ENCODE assay signal across 8 mouse cellular contexts in genomic region chr7:126928384-126929037, GRCm38 (mm10). TPM values are rescaled to one million over a fixed set of nuclear protein-coding genes. Genes with fewer than 3 reads are reported as not detected.
DNase-seq lines count a peak whose midpoint lies in the region; ATAC-seq and TF ChIP-seq lines count a peak whose summit lies in the region.

Gene Kctd13 (plus strand): TSS chr7:126928879.

- peaks cover 0 to 9% of the 10 kb centered on the region in 2 experiments; a peak in 2 of 4 replicates for H3K4me1 ChIP-seq in ES-E14 (ENCODE audit: control insufficient read depth in 2 of 2, insufficient read depth in 2 of 2, low read length in 2 of 2, poor library complexity in 1 of 2)
- H3K4me1 ChIP-seq in forebrain, embryonic 15.5 days = peaks cover 16% of the 10 kb centered on the region
- H3K4me1 ChIP-seq in lung, embryonic 15.5 days = peaks cover 11% of the 10 kb centered on the region

- peaks cover 8% of the 10 kb centered on the region; the same call in 1 of the 2 replicates for H3K36me3 ChIP-seq in ES-E14 (ENCODE audit: control insufficient read depth, insufficient read depth, low read length, poor library complexity, severe bottlenecking)
- peaks cover 10% of the 10 kb centered on the region; the same call in 1 of the 2 replicates for H3K36me3 ChIP-seq in forebrain, embryonic 15.5 days
- peaks cover 6% of the 10 kb centered on the region; the same call in 1 of the 2 replicates for H3K36me3 ChIP-seq in lung, embryonic 15.5 days

- H3K4me2 ChIP-seq in forebrain, embryonic 15.5 days (replicated peaks) = peak within 1 kb of the TSS; percentile 87
- peak within 1 kb of the TSS; percentile 94 for H3K4me2 ChIP-seq in lung, embryonic 15.5 days

- no peaks in the 10 kb centered on the region for H3K27me3 ChIP-seq in forebrain, embryonic 15.5 days
- no peaks in the 10 kb centered on the region for H3K27me3 ChIP-seq in lung, embryonic 15.5 days

- H3K27ac ChIP-seq in ES-E14 (ENCODE audit: insufficient read depth, low read depth, low read length, poor library complexity, severe bottlenecking) = no peak within 1 kb of the TSS
- peak within 1 kb of the TSS; percentile 78 for H3K27ac ChIP-seq in forebrain, embryonic 15.5 days (replicated peaks)
- peak within 1 kb of the TSS; percentile 89 for H3K27ac ChIP-seq in layer of hippocampus, adult 2 months
- H3K27ac ChIP-seq in lung, embryonic 15.5 days = peak within 1 kb of the TSS; percentile 70

- DNase-seq in ES-E14 (ENCODE audit: low read depth, low spot score) = peak; percentile 78
- peak; percentile 91 for DNase-seq in cerebellum, adult 11 months
- DNase-seq in heart, postnatal 25 days (ENCODE audit: low spot score) = peak; percentile 90
- peak; percentile 91 to 93 for DNase-seq in layer of hippocampus, adult 2 months (ENCODE audit: low spot score in 2 of 2)
- DNase-seq in ovary, adult 18-20 months (ENCODE audit: low spot score) = peak; percentile 89
- DNase-seq in thymus, postnatal 0 days (ENCODE audit: low spot score) = peak; percentile 92

- peak within 1 kb of the TSS; percentile 90 for H3K9ac ChIP-seq in ES-E14 (ENCODE audit: insufficient read depth, low read depth, low read length, poor library complexity, severe bottlenecking)
- H3K9ac ChIP-seq in forebrain, embryonic 15.5 days (replicated peaks) = peak within 1 kb of the TSS; percentile 86
- peak within 1 kb of the TSS; percentile 90 for H3K9ac ChIP-seq in lung, embryonic 15.5 days

- intact Hi-C loops in heart, postnatal 25 days (cut with DNase I) = loop anchor here (2.0 to 5.0 kb wide), 2 partner anchors 30 to 44 kb away; no protein-coding TSS in a partner anchor

- peak within 1 kb of the TSS; percentile 89 to 92 for H3K4me3 ChIP-seq in ES-E14 (ENCODE audit: insufficient read depth in 1 of 2, low read depth in 1 of 2, low read length in 2 of 2, poor library complexity in 1 of 2, severe bottlenecking in 1 of 2)
- H3K4me3 ChIP-seq in forebrain, embryonic 15.5 days = peak within 1 kb of the TSS; percentile 94
- H3K4me3 ChIP-seq in layer of hippocampus, adult 2 months = peak within 1 kb of the TSS; percentile 91
- peak within 1 kb of the TSS; percentile 93 for H3K4me3 ChIP-seq in lung, embryonic 15.5 days

- no peak for TF ChIP-seq CTCF in layer of hippocampus, adult 2 months (conservative IDR thresholded peaks at IDR 0.05)

- peak; percentile 97 for ATAC-seq in forebrain, embryonic 15.5 days (replicated peaks)
- peak; percentile 98 for ATAC-seq in lung, embryonic 15.5 days (ENCODE audit: borderline replicate concordance, extremely low read depth, low FRiP score, low TSS enrichment)

- no peaks in the 10 kb centered on the region for H3K9me3 ChIP-seq in ES-E14 (ENCODE audit: control insufficient read depth, insufficient read depth, low read depth, low read length)
- H3K9me3 ChIP-seq in forebrain, embryonic 15.5 days = no peaks in the 10 kb centered on the region
- H3K9me3 ChIP-seq in lung, embryonic 15.5 days = no peaks in the 10 kb centered on the region

- 3% methylated on average over 56 of the region's 56 CpGs for WGBS in forebrain, embryonic 15.5 days
- WGBS in lung, embryonic 15.5 days = 3% methylated on average over 55 of the region's 56 CpGs

- in situ Hi-C loops in ES-E14 (cut with MboI; ENCODE audit: low sequenced_read_pairs in 2 of 2, unreplicated experiment in 2 of 2) = no loop called here

TF ChIP-seq in ES-E14, 5 proteins besides CTCF, POLR2A, EP300 and RAD21:
- TF ChIP-seq ZNF384 (IDR thresholded peaks at IDR 0.05; ENCODE audit: low read depth, low read length) (peak; percentile 27; the same call in 1 of the 2 replicates), ZC3H11A (IDR thresholded peaks at IDR 0.05; ENCODE audit: borderline replicate concordance, low read depth, low read length) (no peak), MAFK (IDR thresholded peaks at IDR 0.05; ENCODE audit: insufficient read depth, low read depth, low read length) (no peak)

RNA-seq across cellular contexts. Expression of gene Kctd13, which starts in this region (rescaled TPM):
- 13.2 and 16.2 TPM in 2 replicates for total RNA-seq in ES-E14 (2012; rRNA removed)
- 132 and 136 TPM in 2 replicates for polyA plus RNA-seq in forebrain, embryonic 15.5 days (2015; fragmentation: Nextera tagmentation; extraction: Ambion mirVana)
- total RNA-seq in heart, postnatal 25 days (2021) = 1 to 10 TPM; 5.3 to 6.8 TPM
- 100 to 1,000 TPM; 164 to 166 TPM for total RNA-seq in layer of hippocampus, adult 2 months (2021)
- polyA plus RNA-seq in lung, embryonic 15.5 days (2015; fragmentation: Nextera tagmentation; extraction: Ambion mirVana) = 13.6 and 15.0 TPM in 2 replicates
- polyA plus RNA-seq in thymus, postnatal 0 days (2015; fragmentation: Nextera tagmentation; extraction: Ambion mirVana) = 15.8 and 18.0 TPM in 2 replicates
